Mouse (Mus musculus): ENCODE results near the gene Vmn1r82. TPM values are rescaled to one million over a fixed set of nuclear protein-coding genes. Genes with fewer than 3 reads are reported as not detected.

Vmn1r82 gene
- not detected in 2 replicates for polyA plus RNA-seq (2012; ENCODE audit: insufficient read depth, insufficient read length, low replicate concordance, missing spikeins)

GRCm38 (mm10) chr7:12300130-12300529 lies at the start of gene Vmn1r82:
TSS of gene Vmn1r82 (plus strand) at chr7:12300430.
- H3K27ac ChIP-seq (ENCODE audit: insufficient read depth, low read depth, low read length) = no peak within 1 kb of the TSS
- no peak within 1 kb of the TSS for H3K4me3 ChIP-seq (ENCODE audit: insufficient read depth, low read depth, low read length)
- 54% methylated on average over 2 of the region's 2 CpGs for WGBS
- TF ChIP-seq POLR2A (IDR thresholded peaks at IDR 0.05; ENCODE audit: insufficient read depth, low read depth, low read length) (no peak), CTCF (IDR thresholded peaks at IDR 0.05; ENCODE audit: insufficient read depth, low read depth, low read length) (no peak)
- H3K4me1 ChIP-seq (ENCODE audit: control insufficient read depth, insufficient read depth, low read length) = no peaks in the 10 kb centered on the region

GRCm38 (mm10) chr7:12268169-12268568 lies 32.1 kb upstream of the Vmn1r82 start, which contains the start of gene Vmn1r81:
TSS of gene Vmn1r81 (minus strand) at chr7:12268269.
- WGBS = 66% methylated on average over 1 of the region's 1 CpGs

DNA sequence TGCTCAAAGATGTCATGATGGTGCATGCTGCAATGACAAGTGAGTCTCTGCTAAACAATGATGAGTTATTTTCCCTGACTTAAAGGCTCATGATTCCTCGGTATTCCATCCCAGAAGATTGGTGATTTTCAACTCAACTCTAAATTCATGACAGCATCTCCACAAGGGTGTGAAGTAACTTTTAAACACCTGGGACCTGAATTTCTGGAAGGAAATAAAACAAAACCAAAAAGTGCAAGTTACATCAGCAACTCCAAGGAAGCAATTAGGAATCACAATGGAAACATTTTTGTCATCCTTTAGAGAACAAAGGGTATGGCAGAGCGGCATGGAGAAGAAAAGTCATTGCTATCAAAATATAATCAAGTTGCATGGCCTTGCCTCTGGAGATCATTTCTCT lies 29.2 kb downstream of the Vmn1r82 start, which contains the start of gene Vmn1r83:
Gene Vmn1r83 (minus strand): TSS at position 101 of the 400 bp plus-strand sequence.
- TF ChIP-seq CTCF (IDR thresholded peaks at IDR 0.05; ENCODE audit: insufficient read depth, low read depth, low read length) = no peak
- TF ChIP-seq POLR2A (IDR thresholded peaks at IDR 0.05; ENCODE audit: insufficient read depth, low read depth, low read length) = no peak
- 82% methylated on average over 2 of the region's 2 CpGs for WGBS
- H3K27ac ChIP-seq (ENCODE audit: insufficient read depth, low read depth, low read length) = no peak within 1 kb of the TSS
- no peaks in the 10 kb centered on the region for H3K4me1 ChIP-seq (ENCODE audit: control insufficient read depth, insufficient read depth, low read length)
- H3K4me3 ChIP-seq (ENCODE audit: insufficient read depth, low read depth, low read length) = no peak within 1 kb of the TSS

More at GRCm38 (mm10) chr7:12268169-12268568, 32.1 kb upstream of the Vmn1r82 start, which contains the start of gene Vmn1r81:
- Histone ChIP-seq H3K4me1 (ENCODE audit: control insufficient read depth, insufficient read depth, low read length) (no peaks in the 10 kb centered on the region), H3K27ac (ENCODE audit: insufficient read depth, low read depth, low read length) (no peak within 1 kb of the TSS), H3K4me3 (ENCODE audit: insufficient read depth, low read depth, low read length) (no peak within 1 kb of the TSS)
- no peak for TF ChIP-seq POLR2A (IDR thresholded peaks at IDR 0.05; ENCODE audit: insufficient read depth, low read depth, low read length)
- no peak for TF ChIP-seq CTCF (IDR thresholded peaks at IDR 0.05; ENCODE audit: insufficient read depth, low read depth, low read length)

Other genes with a start within 250 kb of the Vmn1r82 start
- gene Vmn1r78, start 150.2 kb upstream of the Vmn1r82 start, polyA plus RNA-seq (2012; ENCODE audit: insufficient read depth, insufficient read length, low replicate concordance, missing spikeins) = not detected in 2 replicates
- not detected in 2 replicates for gene Vmn1r79, start 129.2 kb upstream of the Vmn1r82 start, polyA plus RNA-seq (2012; ENCODE audit: insufficient read depth, insufficient read length, low replicate concordance, missing spikeins)
- gene Vmn1r80, start 111.1 kb upstream of the Vmn1r82 start, polyA plus RNA-seq (2012; ENCODE audit: insufficient read depth, insufficient read length, low replicate concordance, missing spikeins) = not detected in 2 replicates
- not detected in 2 replicates for gene Vmn1r81, start 32.2 kb upstream of the Vmn1r82 start, polyA plus RNA-seq (2012; ENCODE audit: insufficient read depth, insufficient read length, low replicate concordance, missing spikeins)
- gene Vmn1r83, start 29.1 kb downstream of the Vmn1r82 start, polyA plus RNA-seq (2012; ENCODE audit: insufficient read depth, insufficient read length, low replicate concordance, missing spikeins) = not detected in 2 replicates
- gene Vmn1r84, start 68.8 kb downstream of the Vmn1r82 start, polyA plus RNA-seq (2012; ENCODE audit: insufficient read depth, insufficient read length, low replicate concordance, missing spikeins) = not detected in 2 replicates
- gene Zfp551, start 122.3 kb downstream of the Vmn1r82 start, polyA plus RNA-seq (2012; ENCODE audit: insufficient read depth, insufficient read length, low replicate concordance, missing spikeins) = not detected in 2 replicates
- gene Zfp606, start 177.9 kb downstream of the Vmn1r82 start, polyA plus RNA-seq (2012; ENCODE audit: insufficient read depth, insufficient read length, low replicate concordance, missing spikeins) = not detected in 2 replicates
- not detected in 2 replicates for gene 2900092C05Rik, start 212.1 kb downstream of the Vmn1r82 start, polyA plus RNA-seq (2012; ENCODE audit: insufficient read depth, insufficient read length, low replicate concordance, missing spikeins)